Mouse (Mus musculus) testis, postnatal 14 days (tissue): ENCODE data around the gene Syn3.
A peak's percentile ranks its signal among the peaks of the same experiment; 100 is the strongest.
"Not testable (repeated sequence)": the region's sequence is repeated elsewhere in the genome, so short reads cannot be mapped to it uniquely, and the experiment has no call there.

ENCODE experiments used
- DNase-seq: peaks from one replicate; pipeline ENCODE4 v3.0.0; 2021; ENCODE audit warnings: low spot score

Syn3 gene

DNA sequence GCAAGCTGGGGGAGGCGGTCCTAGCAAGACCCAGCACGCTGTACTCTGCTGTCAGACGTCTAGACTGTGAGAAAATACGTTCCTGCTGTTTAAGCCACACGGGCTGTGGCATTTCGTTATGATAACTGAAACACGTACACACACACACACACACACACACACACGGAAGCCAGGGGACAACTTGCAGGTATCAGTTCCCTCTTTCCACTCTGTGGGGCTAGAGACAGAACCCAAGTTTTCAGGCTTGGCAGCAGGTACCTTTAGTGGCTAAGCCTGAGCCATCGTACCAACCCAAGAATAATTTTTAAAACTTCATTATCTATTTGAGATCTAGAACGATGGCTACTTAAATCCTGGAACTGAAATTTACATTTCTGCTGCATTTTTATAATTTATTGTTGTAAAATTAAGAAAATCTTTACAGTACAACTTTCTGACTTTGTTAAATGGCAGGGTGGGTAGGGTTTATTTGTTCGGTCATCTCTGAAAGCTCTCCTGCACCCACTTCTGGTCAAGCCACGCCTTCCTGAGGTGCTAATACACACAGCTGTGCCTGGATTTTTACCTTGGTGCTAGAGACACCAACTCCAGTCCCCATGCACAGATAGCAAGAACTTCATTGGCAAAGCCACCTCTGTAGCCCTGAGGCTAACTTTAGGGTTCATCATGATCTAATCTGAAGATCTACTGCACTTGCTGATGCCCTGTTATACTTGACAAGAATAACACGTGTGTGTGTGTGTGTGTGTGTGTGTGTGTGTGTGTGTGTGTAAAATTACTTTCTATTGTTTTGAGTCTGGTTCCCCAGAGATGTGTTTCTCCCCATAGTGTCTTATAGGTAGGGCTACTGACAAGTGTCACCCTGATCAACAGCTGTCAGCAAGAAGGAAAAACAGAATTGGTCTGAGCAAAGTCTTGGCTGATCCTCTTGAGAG, 29.8 kb downstream of the Syn3 start:
- DNase-seq, result no peak

DNA sequence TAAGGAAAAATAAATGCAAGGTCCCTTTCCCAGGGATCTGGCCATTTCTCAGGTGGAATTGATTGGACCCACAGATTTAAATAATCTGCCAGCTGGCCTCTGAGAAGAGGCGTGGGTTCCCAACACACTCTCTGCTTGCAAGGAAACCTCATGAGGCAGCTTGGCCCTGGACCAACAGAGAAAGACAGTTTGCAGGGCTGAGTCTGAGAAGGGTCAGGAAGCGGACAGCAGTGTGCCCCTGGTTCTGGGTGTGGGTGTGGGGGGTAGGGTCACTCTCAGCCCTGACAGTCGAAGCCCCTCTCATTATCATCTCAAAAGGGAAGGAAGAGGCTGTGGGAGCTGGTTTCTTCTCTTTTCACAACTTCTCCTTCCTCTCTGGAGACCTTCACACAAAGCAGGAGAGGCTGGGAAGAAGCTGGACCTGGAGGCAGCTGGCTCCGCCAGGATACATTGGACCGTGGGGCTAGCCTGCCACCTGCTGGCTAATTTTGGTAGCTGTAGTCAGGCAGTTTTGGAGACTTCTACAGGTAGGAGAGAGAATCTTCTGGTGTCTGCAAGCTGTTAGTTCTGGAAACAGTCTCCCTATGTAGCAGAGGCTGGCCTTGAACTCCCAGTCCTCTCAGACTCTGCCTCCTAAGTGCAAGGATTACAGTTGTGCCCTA, 35.0 kb downstream of the Syn3 start:
- peak; percentile 38 for DNase-seq

DNA sequence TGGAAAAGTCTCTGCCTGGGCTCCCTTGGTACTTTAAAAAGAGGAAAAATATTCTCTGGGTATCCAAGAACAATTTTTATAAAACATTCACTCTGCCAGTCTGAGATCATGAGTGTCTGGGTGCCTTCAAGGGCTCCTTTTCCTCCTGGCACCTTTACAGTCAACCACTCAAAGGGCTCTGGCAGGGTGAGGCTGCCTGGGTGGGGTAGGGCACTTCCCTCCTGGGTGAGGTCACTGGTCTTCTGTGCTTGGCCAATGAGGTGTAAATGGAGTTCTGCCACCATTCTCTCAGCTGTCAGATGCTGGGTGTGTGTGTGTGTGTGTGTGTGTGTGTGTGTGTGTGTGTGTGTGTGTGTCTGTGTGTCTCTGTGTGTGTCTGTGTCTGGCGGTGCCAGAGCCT, 39.1 kb downstream of the Syn3 start:
- no peak for DNase-seq

DNA sequence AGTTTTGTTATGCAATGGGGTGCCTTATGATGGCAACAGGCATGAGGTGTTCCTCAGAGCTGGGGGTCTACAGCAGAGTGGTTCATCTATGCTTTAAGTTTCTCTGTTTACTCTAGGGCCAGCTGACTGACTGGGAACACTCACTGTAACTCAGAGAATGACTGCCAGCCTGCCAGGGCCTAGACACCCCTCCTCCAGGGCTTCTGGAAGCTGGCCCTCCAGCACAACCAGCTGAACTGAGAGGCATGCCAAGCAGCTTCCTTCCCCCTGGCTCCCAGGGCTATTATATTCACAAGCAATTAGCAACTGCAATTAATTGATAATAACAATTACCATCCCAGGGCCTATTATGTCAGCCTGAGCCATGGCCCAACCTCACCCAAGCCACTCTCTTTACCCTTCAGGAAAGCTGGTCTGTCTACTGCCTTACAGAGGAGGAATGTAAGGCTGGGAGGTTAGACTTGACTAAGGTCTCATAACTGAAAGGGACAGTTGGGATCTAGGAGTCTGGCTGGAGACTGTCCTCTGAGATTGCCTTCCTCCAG, 41.0 kb downstream of the Syn3 start:
- DNase-seq, result no peak

DNA sequence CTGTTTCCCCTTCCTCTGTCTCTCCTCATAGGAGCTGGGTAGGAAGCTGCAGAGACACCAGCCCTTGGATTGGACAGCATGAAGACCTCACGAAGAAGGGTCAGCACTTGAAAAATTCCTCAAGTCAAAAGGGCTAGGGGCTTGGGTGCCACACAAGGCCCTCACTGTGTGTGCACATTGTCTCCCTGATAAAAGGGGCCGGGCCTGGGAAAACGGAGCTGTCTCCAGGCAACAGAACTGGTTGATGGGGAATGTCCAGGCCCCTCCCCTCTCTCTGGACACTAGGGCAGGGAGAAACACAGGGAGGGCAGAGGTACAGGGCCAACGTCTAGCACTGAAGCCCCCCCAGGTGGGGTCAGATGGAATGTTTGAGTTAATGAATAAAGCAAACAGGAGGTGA, 41.5 kb downstream of the Syn3 start:
- DNase-seq, result no peak

DNA sequence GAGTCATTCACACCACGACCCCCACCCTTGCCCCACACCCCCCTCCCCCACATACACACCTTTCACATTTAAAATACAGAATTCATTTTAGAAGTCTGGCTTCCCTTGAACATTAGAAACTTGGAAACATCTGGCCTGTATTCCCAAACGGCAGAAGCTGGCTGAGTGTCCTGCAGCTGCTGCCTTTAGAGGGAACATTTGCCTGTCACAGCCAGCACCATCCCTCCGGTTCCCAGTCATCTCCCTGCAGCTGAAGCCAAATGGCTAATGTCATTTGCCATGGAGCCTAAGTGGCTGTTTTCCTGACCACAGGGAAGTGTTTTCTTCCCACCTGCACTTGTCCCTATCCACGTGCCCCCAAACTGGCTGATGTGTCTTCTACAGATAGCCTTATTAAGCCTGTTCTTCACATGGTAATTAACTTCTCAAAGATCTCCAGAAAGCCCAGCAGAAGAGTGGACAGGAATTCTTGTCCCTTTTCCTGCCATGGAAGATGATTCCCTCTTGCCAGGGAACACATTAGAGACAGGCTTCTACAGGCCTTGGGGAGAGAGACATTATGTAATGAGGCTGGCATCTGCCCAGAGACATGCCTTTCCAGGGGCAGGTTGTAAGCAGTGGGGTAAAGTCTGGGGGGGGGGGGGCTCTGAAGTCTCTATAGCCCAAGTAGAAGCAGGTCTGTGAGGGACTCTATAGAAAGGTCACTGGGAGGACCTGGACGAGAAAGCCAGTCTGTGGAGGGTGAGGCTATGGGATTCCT, 43.2 kb downstream of the Syn3 start:
- no peak for DNase-seq

DNA sequence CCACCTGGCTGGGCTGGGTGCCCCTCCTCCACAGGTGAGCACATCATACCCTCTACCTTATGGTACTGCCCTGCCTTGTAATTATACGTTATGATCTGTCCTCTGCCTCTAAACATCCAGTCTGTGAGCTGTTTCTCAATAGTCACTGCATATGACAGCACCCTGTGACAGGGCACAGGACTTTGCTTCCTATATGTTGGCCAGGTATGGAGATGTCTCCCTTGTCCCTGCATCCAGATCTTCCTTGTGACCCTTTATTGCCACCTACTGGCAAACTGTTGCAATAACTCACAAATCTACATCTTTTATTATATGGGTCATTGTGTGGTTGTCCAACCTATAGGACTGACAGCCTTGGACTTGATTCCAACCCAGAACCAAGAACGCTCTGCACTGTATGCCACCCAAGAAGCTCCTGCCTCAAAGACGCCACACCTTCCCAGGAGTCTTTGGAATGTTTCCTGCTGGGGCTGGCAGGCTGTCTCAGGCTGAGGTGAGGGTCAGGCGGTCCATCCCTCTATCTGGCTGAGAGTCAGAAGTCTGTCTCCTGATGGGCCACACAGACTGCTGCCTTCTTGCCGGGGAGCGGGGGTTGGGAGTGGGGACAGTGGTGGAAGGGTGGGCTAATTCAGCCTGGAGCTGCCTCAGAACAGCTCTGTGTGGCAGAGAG, 46.2 kb downstream of the Syn3 start:
- no peak for DNase-seq

DNA sequence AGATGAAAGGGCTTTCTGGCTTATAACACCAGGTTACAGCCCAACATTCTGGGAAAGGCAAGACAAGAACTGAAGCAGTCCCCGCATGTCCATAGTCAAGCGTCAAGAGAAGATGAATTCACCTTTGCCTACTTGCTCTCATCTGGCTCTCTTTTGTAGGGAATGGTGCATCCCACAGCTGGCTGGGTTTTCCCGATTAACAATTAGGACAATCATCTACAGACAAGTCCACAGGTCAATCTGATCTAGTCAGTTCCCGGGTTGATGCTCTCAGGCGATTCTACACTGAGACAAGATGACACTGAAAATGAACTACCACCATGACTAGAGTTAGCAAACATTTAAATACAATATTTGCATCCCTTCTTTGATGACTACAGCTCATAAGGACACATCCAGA, 47.4 kb downstream of the Syn3 start:
- no peak for DNase-seq

DNA sequence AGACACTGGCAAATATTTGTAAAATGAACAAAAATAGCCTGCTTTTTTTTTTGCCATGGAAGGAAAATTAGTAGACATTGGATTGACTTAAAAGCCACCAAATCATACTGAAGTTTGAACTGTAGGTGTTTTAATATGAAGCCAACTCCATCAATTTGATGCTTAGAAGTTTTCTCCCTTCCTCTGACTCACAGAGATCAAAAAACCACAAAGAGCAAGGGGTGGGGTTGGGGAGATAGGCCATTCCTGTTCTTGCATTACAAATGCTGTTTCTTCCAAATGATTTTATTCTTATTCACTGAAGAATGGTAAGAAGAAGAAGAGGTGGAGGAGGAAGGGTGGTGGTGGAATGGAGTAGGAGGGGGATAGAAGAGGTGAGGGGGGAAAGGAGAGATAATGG, 52.0 kb downstream of the Syn3 start:
- no peak for DNase-seq

DNA sequence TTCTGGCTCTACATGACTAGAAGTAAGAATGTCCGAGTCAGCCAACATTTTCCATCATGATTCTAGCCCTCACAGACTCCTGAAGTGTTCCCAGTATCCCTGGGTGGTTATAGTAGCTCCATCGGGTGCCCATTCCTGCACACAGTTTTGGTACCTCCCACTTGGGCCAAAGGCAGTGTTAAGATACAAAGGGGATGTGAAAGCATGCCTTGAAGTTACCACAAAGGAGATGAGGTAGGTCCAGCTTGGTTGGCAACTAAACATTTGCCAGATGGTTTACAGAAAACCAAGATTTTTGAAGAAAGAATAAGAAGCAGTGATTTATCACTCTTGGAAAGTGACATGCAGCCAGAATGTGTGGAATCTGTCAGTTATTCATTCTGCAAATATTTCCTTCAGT, 53.5 kb downstream of the Syn3 start:
- no peak for DNase-seq

DNA sequence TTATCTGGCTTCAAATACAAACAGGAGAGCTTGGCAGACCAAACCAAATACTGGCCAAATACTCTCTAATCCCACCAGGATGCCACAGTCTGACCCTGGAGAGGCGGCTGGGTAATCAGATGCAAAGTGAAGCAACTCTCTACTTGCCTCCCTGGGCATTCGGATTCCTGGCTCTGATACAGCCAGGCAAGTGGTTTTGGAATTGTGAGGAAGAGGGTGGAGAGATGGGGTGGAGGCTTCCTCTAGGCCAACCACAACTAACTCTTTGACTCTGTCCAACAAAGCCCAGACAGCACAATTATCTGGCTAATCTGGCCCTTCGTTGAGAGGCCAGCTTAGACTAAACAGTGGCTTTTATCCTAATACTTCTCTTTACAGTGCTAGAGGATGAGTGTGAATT, 54.0 kb downstream of the Syn3 start:
- no peak for DNase-seq

DNA sequence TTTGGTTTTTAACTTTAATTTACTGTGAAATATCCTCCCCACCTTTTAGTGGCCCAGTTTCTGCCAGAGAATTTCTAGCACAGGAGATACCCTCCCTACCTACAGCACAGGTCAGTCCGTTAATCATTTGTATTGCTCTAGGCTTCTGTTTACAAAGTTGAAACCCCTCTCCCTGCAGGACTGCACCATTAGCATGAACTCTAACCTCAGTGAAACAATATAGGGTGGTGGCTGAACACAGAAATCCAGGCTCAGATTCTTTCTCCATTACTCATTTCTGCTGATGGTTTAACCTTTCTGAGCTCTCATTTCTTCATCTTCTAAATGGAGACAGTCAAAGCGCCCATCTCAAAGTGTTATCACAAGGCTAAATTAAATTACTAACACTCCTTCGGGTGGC, 56.9 kb downstream of the Syn3 start:
- DNase-seq, result no peak

DNA sequence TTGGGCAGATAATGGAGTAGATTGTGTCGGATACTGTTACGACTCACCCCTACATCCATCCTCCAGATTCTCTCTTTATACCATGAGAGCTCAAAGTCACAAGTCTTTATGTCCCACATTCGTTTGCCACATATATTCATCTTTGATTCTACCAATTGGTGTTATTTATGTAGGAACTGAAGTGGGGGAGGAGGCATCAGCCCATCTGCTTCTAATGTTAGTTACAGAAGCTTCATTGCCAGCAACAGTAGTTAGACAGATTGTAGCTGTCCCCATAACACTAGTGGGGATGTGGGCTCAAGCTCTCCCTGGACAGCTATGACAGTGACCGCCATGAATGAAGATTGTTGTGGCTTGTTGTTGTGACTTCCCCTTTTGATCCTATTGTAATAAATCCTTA, 59.1 kb downstream of the Syn3 start:
- DNase-seq, result no peak

DNA sequence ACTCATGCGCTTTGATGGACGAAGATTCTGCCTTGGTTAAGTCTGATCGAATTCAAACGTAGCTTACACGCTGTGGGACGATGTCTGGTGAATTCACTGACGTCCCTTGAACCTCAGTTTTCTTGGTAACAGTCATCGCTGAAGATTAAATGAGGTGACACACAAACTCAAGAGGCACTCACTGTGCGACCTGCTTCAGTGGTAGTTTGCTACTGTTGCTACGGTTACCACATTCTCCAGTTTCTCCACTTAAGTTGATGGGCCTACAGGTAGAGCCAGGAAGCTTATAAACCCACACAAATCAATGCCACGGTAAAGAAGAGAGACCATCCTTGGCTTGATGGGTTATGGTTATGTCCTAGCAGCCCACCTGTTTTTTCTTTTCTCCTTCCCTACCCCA, 61.4 kb downstream of the Syn3 start:
- no peak for DNase-seq

DNA sequence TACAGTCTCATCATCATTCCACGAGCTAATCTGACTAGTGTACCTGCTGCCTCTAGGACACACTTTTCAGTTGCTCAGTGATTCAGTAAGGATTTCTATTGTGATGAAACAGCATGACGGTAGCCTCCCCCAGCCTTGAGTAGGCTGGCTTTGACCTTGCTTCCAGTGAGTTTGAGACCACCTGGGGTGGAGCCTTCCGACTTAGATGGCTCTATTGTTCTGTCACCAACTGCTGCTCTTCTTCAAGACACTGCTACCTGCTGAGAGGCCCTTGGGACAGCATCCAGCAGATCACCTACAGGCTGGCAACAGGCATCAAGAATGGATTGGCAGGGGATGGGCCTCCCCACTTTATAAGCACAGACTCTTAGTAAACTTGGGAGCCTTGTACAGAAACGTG, 63.7 kb downstream of the Syn3 start:
- DNase-seq, result not testable (repeated sequence)

DNA sequence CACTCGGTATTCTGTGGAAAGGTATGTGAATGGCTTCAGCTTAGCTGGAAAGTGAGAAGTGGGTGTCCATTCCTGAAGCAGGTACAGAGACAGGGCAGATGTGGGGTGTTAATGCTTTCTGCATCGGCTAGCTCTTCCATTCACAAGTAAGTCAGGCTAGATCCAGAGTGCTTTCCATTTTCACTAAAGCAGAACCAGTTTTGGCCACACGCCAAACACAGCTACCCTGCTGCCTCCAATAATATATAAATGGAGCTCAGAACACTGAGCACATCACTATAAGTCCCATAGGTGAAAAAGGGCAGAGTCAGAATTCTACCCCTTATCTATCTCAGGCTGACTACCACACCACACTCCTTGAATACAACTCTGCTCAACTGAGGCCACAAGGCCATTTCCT, 69.0 kb downstream of the Syn3 start:
- no peak for DNase-seq

DNA sequence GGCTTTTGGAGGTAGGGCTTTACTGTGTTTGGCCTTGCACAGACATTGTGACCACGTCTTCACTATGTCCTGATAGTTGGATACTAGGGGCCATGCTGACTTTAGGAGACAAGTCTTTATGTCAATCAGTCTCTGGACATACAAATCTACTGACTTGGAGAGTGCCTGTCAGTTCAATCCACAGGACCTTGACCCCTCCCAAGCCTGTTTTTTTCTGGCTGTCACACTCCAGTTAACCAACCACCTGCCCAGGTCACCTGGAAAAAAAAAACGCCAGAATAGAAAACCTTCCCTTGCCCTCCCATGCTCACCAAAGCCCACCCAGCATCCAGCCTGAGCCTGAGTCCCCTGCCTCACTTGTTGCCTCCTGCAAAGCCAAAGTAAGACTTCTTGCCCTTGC, 70.7 kb downstream of the Syn3 start:
- DNase-seq, result no peak

DNA sequence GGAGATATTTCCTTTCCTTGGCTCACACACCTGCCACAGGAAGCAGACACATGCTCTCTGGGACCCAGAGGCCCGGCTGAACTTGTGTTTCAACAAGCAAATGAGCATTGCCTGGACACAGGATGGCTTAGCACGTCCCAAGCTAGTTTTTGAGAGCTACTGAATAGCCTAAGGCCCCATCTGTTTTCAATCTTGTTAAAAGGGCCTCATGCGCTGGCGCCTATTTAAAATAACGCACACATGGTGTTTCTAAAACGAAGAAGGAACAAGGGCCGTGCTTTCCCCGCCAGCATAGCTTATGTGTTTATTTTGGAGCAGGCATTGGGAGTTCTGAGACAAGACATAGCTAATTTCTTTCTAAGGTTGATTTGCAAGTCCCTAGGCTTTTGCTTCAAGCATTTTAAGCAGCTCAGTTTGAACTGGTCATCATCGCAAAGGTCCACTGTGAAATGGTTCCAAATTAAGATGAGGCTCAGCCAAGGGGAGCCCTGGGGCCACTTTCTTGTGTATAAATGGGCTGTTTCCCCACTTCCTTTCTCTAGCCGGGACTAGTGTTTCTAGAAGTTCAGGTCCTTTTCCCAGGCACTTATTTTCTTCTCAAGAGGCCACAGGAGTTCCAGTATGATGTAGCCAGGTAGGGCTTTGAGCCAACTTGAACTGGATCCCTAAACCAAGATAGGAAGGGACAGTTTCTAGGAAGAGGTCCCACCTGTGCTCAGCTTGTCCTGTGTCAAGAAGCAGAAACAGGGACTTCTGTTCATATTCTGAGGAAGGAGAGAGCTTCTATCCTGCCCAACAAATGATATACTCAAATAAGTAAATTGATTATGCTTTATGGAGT, 72.8 kb downstream of the Syn3 start:
- DNase-seq, result no peak

DNA sequence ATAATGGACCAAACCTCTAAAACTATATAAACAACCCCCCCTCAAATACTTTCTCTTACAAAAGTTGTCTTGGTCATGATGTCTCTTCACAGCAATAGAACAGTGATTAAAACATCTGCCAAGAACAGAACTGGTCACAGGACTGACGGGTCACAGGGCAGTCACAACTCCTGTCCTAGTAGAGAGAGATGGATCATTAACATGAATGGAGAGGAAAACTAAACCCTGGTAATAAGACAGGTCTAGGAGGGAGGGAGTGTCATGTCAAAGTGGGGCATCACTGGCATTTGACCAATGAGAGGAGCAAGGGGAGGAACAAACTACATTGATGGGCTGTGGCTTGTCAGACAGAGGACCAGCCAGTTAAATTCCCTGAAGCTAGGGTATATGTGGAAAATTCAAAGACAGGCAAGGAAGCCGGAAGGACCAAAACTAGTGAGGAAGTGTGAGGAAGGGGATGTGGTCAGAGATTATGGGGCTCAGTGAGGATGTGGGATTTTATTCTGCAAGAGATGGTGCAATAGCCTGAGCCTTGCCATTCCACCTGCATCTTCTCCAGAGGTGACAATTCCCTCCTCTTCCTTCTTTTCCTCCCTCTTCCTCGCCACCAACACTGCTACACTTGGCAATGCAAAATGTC, 76.8 kb downstream of the Syn3 start:
- DNase-seq, result no peak

DNA sequence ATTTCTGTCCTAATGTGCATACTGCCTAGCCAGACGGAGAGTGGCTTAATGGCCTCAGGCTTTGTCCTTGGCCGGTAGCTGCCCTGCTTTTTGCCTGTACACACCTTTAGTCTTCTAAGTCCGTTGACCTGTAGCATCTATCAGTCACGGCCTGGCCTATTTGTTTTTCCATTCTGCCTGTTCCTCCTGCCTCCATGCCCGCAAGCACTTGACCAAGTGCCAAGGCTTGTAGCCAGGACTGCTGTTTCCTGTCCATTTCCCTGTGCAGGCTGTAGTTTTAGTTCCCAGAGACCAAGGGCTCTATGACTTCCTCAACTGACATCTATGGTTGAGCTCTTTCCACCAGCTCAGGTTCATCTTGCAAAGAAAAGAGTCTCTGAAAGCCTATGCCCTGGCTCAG, 79.8 kb downstream of the Syn3 start:
- DNase-seq, result peak; percentile 19

DNA sequence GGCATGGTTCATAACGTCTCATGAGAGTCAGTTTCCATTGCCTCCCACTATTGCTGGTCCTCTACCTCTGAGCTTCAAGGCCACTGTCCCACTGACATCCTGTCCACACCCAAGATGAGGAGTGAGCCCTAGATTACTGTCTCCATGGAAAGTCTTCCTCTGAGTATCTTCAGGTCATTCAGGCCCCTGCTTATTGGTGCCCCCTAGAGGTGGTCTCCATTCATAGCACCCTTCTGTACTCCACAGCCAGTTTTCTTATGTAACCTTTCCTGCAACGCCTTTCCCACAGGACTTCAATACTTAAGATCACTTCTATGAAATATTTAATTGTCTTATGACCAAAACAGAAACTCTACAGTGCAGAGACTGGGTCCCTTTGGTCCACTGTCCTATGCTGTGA, 80.4 kb downstream of the Syn3 start:
- DNase-seq, result no peak
